Mouse (Mus musculus) ES-E14 (cell line): Measurements from ENCODE around the gene Amotl1.

ENCODE experiments used
- CHD2 ChIP-seq: IDR thresholded peaks from 2 replicates; pipeline ENCODE4 v1.6.1; 2014; ENCODE audit warnings: mild to moderate bottlenecking, low read depth, low read length, inconsistent platforms
- MAFK ChIP-seq: IDR thresholded peaks from 2 replicates; pipeline ENCODE4 v1.6.1; 2014; ENCODE audit warnings: mild to moderate bottlenecking, low read depth, low read length, inconsistent platforms; ENCODE audit not compliant: insufficient read depth
- ZC3H11A ChIP-seq: IDR thresholded peaks from 2 replicates; pipeline ENCODE4 v1.6.1; 2012; ENCODE audit warnings: low read depth, mild to moderate bottlenecking, inconsistent platforms, low read length, borderline replicate concordance
- ZNF384 ChIP-seq: IDR thresholded peaks from 2 replicates; pipeline ENCODE4 v1.6.1; 2012; ENCODE audit warnings: low read depth, low read length, inconsistent platforms

DNA sequence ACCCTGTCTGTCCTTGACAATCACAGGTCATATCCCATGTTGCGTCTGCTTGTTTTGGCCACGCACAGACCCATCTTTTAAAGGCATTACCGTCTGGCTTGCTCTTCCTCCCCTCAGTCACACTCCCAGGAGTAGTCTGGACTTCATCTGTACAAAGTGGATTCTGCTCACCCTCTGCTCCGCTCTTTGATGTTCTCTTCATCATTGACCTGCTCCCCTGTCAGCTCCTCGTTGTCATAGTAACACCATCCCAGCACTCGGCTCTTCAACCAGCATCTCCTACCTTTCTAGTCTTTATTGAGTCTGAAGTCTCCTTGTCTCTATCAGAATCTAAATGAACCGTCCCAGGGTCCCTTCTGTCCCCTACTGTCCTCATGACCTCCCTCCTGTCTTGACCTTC is 9.3 kb downstream of the Amotl1 start:
- TF ChIP-seq ZC3H11A (no peak), MAFK (no peak), ZNF384 (no peak), CHD2 (no peak)
